Mouse (Mus musculus) left cerebral cortex, postnatal 25 days (tissue): ENCODE data around the gene Inmt. TPM values are rescaled to one million over a fixed set of nuclear protein-coding genes. Genes with fewer than 3 reads are reported as not detected.

ENCODE experiments used
- DNase-seq, 2 experiments: peaks; one replicate each; pipeline ENCODE4 v3.0.0; 2022; ENCODE audit warnings: low spot score in 2 of 2, mixed read lengths in 1 of 2
- intact Hi-C: fragments of 180-260 bp; cut with DNase I; formaldehyde crosslinking; loops from one replicate; pipeline ENCODE4 v1.15.1; 2025
- total RNA-seq, 2 experiments: library from RNA; stranded (reverse); gene quantifications; 2 replicates each; pipeline ENCODE4 v1.2.3; 2021

The Inmt gene
- total RNA-seq, 2 experiments from 2014 or later = 1.0 to 1.6 TPM

- intact Hi-C loops = no loop called here
These were observed 1.7 kb downstream of the Inmt start for GRCm38 (mm10) chr6:55173171-55173570.

GRCm38 (mm10) chr6:55171638-55172037 is 3.2 kb downstream of the Inmt start:
- intact Hi-C loops = no loop called here
- peak in 1 of 2 experiments; percentile 17 for DNase-seq

More at GRCm38 (mm10) chr6:55173171-55173570, 1.7 kb downstream of the Inmt start:
- DNase-seq = no peak

- no peak for DNase-seq
- intact Hi-C loops = loop anchor here (5.0 to 10.0 kb wide), 5 partner anchors 78 to 575 kb away; partner anchors contain the start of genes Fkbp14 and Plekha8
These were observed 5.0 kb downstream of the Inmt start for GRCm38 (mm10) chr6:55169818-55170217.

GRCm38 (mm10) chr6:55166777-55167463 is 7.9 kb downstream of the Inmt start:
- peak; percentile 81 to 84 for DNase-seq
- intact Hi-C loops = loop anchor here (1.0 to 10.0 kb wide), 7 partner anchors 75 to 572 kb away; partner anchors contain the start of genes Fkbp14 and Plekha8

GRCm38 (mm10) chr6:55163046-55163584 is 11.7 kb downstream of the Inmt start:
- intact Hi-C loops = loop anchor here (10.0 kb wide), 1 partner anchor 568 kb away; the partner anchor contains the start of genes Fkbp14 and Plekha8
- no peak for DNase-seq

- DNase-seq = peak; percentile 75 to 92
- intact Hi-C loops = loop anchor here (10.0 kb wide), 1 partner anchor 567 kb away; the partner anchor contains the start of genes Fkbp14 and Plekha8
These were observed 13.5 kb downstream of the Inmt start for GRCm38 (mm10) chr6:55161311-55161761.

- DNase-seq = no peak
- intact Hi-C loops = no loop called here
These were observed 15.6 kb downstream of the Inmt start for GRCm38 (mm10) chr6:55159256-55159655.

- DNase-seq = peak in 1 of 2 experiments; percentile 59
- intact Hi-C loops = no loop called here
These were observed 22.6 kb downstream of the Inmt start for GRCm38 (mm10) chr6:55152226-55152625.

GRCm38 (mm10) chr6:55146138-55146537 is 28.7 kb downstream of the Inmt start:
- intact Hi-C loops = no loop called here
- DNase-seq = no peak

GRCm38 (mm10) chr6:55145285-55145684 is 29.6 kb downstream of the Inmt start:
- intact Hi-C loops = no loop called here
- no peak for DNase-seq

GRCm38 (mm10) chr6:55138343-55138742 is 36.5 kb downstream of the Inmt start:
- DNase-seq = no peak
- intact Hi-C loops = no loop called here

GRCm38 (mm10) chr6:55133425-55133824 is 41.4 kb downstream of the Inmt start:
- intact Hi-C loops = no loop called here

GRCm38 (mm10) chr6:55132794-55133193 is 42.0 kb downstream of the Inmt start, which contains the start of gene Crhr2:
TSS of gene Crhr2 (minus strand) at chr6:55133016.
- intact Hi-C loops = no loop called here
- DNase-seq = no peak

More at GRCm38 (mm10) chr6:55133425-55133824, 41.4 kb downstream of the Inmt start:
- no peak for DNase-seq

GRCm38 (mm10) chr6:55131301-55131700 is 43.5 kb downstream of the Inmt start:
- DNase-seq = no peak
- intact Hi-C loops = no loop called here

- peak in 1 of 2 experiments; percentile 13 for DNase-seq
- intact Hi-C loops = no loop called here
These were observed 44.2 kb downstream of the Inmt start for GRCm38 (mm10) chr6:55130631-55131030.

- intact Hi-C loops = no loop called here
- no peak for DNase-seq
These were observed 46.5 kb downstream of the Inmt start for GRCm38 (mm10) chr6:55128391-55128790.

- intact Hi-C loops = no loop called here
- no peak for DNase-seq
These were observed 48.3 kb downstream of the Inmt start for GRCm38 (mm10) chr6:55126576-55126975.

GRCm38 (mm10) chr6:55123056-55123455 is 51.8 kb downstream of the Inmt start:
- DNase-seq = no peak
- intact Hi-C loops = no loop called here
